Mouse (Mus musculus): Measurements from ENCODE around the gene Rasgrf1.

- TF ChIP-seq POLR2A (IDR thresholded peaks at IDR 0.05; ENCODE audit: low read depth, low read length) (no peak), CTCF (IDR thresholded peaks at IDR 0.05; ENCODE audit: extremely low read depth, insufficient read depth, insufficient read length, insufficient replicate concordance) (no peak)
Measured at GRCm38 (mm10) chr9:89958959-89959358, 49.3 kb downstream of the Rasgrf1 start.
